Mouse (Mus musculus) common myeloid progenitor, adult 5-6 weeks (primary cell): ENCODE data around the gene Parvb. TPM values are rescaled to one million over a fixed set of nuclear protein-coding genes. Genes with fewer than 3 reads are reported as not detected.

Experiments
- ATAC-seq: replicated peaks from 2 replicates; pipeline ENCODE4 v1.8.0; 2016; ENCODE audit warnings: low read depth, mild to moderate bottlenecking, moderate TSS enrichment, inconsistent platforms; ENCODE audit not compliant: poor library complexity, severe bottlenecking
- total RNA-seq: library from RNA; stranded (forward); fragments of 200-1000, 187-1606 nt; gene quantifications from 2 replicates; pipeline ENCODE4 v1.2.3, GENCODE M21; 2017

Parvb gene
- total RNA-seq, 1 experiment from 2014 or later, result 4.2 TPM

DNA sequence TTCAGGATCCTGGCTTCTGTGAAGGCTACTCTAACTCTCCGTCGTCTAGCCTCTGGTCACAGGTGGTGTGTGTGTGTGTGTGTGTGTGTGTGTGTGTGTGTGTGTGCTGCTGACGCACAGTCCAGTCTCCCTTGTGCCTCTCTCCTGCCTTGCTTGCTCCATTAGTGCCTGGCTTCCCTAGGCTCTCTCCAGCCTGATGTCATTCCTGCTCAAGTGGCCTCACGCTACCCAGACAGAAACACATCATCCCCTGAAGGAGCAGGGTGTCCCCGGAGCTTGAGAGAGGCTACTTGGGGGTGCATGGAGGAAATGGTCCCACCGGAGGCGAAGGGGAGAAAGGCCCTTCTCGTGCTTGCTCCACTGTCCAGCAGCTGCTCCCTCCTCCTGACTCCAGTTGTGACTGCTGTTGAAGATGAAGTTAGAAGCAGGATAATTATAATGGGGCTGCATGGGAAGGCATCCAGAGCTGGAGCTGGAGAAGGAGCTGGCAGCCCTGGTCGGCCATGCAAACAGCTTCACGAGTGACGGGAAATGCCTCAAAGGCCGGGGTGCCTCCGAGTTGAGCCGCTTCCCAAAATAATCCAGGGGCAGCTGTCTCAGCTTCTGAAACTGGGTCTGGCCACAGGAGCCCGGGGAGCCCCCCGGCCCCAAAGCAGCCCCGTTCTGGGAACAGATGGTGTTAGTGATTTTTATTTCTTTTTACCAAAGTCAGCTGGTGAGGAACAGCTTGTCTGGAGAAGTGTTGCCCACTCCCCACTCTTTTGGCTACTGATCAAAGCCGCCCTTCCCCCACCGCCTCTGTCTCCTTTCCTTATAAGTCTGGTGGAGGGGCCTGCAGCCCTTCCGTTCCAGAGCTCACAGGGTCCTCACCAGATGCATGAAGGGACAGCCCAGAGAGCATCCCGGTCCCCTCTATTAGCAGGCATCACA lies 120.3 kb downstream of the Parvb start:
- no peak for ATAC-seq

DNA sequence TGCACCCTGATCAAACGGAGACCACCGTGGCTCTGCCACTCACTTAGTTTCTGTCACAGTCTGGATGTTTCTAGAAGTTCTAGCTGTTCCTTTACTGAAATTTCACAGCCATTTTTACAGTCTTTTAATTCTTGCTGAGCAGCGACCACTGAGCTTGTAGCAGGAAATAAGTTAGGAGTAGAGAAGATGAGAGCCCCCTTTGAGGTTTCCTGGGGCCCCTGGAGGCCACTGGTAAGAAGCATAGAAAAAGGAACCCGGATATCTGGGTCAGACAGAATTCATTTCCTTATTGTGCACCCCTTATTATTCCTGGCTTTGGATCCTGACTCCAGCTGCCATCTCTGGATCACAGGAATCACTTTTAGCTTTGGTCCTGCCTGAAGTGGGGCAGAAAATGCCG lies 123.2 kb downstream of the Parvb start:
- peak; percentile 42 for ATAC-seq

DNA sequence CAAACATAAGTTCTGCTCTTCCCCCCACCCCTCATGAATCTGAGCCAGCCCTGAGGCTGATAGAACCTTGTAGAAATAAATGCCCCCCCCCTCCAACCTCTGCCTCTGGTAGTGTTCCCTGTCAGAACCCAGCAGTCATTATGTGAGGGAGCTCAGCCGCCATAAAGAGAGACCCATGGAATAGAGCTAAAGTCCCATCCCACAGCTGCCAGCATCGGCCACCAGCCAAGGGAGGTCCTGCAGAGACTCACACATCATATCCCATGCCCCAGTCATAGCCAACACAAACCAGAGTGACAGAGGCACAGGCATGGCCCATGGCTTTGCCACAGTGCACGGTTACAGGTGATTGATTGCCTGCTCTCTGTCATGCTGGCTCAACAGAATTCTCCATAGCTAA lies 132.9 kb downstream of the Parvb start:
- no peak for ATAC-seq

Other genes starting within 250 kb of the Parvb start
- gene Efcab6, start 166.7 kb upstream of the Parvb start, total RNA-seq, result not detected in 2 replicates
- not detected in 2 replicates for gene Sult4a1, start 126.3 kb upstream of the Parvb start, total RNA-seq
- gene Pnpla5, start 108.9 kb upstream of the Parvb start, total RNA-seq, result not detected in 2 replicates
- gene Pnpla3, start 64.2 kb upstream of the Parvb start, total RNA-seq, result not detected in 2 replicates
- 40.7 and 42.3 TPM in 2 replicates for gene Samm50, start 39.8 kb upstream of the Parvb start, total RNA-seq
- gene Parvg, start 92.0 kb downstream of the Parvb start, total RNA-seq, result 172 and 201 TPM in 2 replicates
- not detected in 2 replicates for gene Shisal1, start 215.1 kb downstream of the Parvb start, total RNA-seq